Mouse (Mus musculus) small intestine, adult 2 months (tissue): ENCODE results near the gene Znfx1. TPM values are rescaled to one million over a fixed set of nuclear protein-coding genes. Genes with fewer than 3 reads are reported as not detected.
"Not testable (repeated sequence)": the region's sequence is repeated elsewhere in the genome, so short reads cannot be mapped to it uniquely, and the experiment has no call there.

ENCODE experiments used
- H3K27ac ChIP-seq: fragments of 200-500 bp; 2 replicates; pipeline ENCODE4 v1.5.1; 2012; ENCODE audit warnings: low read depth, low read length, control low read depth, inconsistent platforms; ENCODE audit not compliant: insufficient read depth
- H3K27me3 ChIP-seq: fragments of 200-500 bp; 2 replicates; pipeline ENCODE4 v1.6.1; 2012; ENCODE audit warnings: mild to moderate bottlenecking, moderate library complexity, low read length, inconsistent platforms; ENCODE audit not compliant: control insufficient read depth, insufficient read depth
- H3K36me3 ChIP-seq: fragments of 200-500 bp; 2 replicates; pipeline ENCODE4 v1.6.1; 2012; ENCODE audit warnings: mild to moderate bottlenecking, low read length, control low read depth, inconsistent platforms; ENCODE audit not compliant: control insufficient read depth, insufficient read depth
- H3K4me1 ChIP-seq: fragments of 200-500 bp; 2 replicates; pipeline ENCODE4 v1.6.1; 2012; ENCODE audit warnings: low read length, inconsistent platforms, mixed read lengths; ENCODE audit not compliant: control insufficient read depth, insufficient read depth, insufficient read length
- H3K4me3 ChIP-seq: fragments of 200-500 bp; 2 replicates; pipeline ENCODE4 v1.5.1; 2012; ENCODE audit warnings: low read depth, mild to moderate bottlenecking, control low read depth, inconsistent platforms, low read length, moderate library complexity
- CTCF ChIP-seq: fragments of 200-500 bp; IDR thresholded peaks from 2 replicates; pipeline ENCODE4 v1.5.1; 2012; ENCODE audit warnings: low read depth, mild to moderate bottlenecking, control low read depth, inconsistent platforms, low read length, moderate library complexity, mixed read lengths; ENCODE audit not compliant: insufficient replicate concordance, insufficient read length; ENCODE audit errors: extremely low read depth
- POLR2A ChIP-seq: fragments of 200-500 bp; IDR thresholded peaks from 2 replicates; pipeline ENCODE4 v1.6.1; 2012; ENCODE audit warnings: low read depth, mild to moderate bottlenecking, control low read depth, inconsistent platforms, low read length, moderate library complexity
- WGBS: fragments of 180-500 bp; shearing (Covaris S2); methylation state at CpG from one replicate; pipeline ENCODE4 v1.1.7; 2018; 5-methylcytosine and 5-hydroxymethylcytosine counted together
- polyA plus RNA-seq: library from polyadenylated mRNA; depleted of rRNA; stranded (reverse); fragments of >200 nt; gene quantifications from 2 replicates; pipeline ENCODE4 v1.2.3, GENCODE M21; 2012

Znfx1 gene
- polyA plus RNA-seq, 1 experiment, result 56.0 TPM

- no peaks in the 10 kb centered on the region for H3K27me3 ChIP-seq
- no peak overlapping the region for H3K4me3 ChIP-seq
- peaks cover 36% of the 10 kb centered on the region for H3K36me3 ChIP-seq
- H3K27ac ChIP-seq, result no peak overlapping the region
- 91% methylated on average over 10 of the region's 10 CpGs for WGBS
- TF ChIP-seq CTCF, result no peak
- TF ChIP-seq POLR2A, result no peak
- H3K4me1 ChIP-seq, result peaks cover 6% of the 10 kb centered on the region
These were observed 43.4 kb downstream of the Znfx1 start for GRCm38 (mm10) chr2:167019396-167019795.

- peaks cover 6% of the 10 kb centered on the region for H3K4me1 ChIP-seq
- no peak overlapping the region for H3K27ac ChIP-seq
- H3K4me3 ChIP-seq, result peak overlapping the region; percentile 83
- TF ChIP-seq CTCF (no peak), POLR2A (no peak; the same call in 1 of the 2 replicates)
- H3K27me3 ChIP-seq, result no peaks in the 10 kb centered on the region
- under 1% methylated on average over 21 of the region's 21 CpGs for WGBS
- peaks cover 15% of the 10 kb centered on the region for H3K36me3 ChIP-seq
These were observed 47.5 kb downstream of the Znfx1 start for GRCm38 (mm10) chr2:167015382-167015718.

- peaks cover 6% of the 10 kb centered on the region for H3K4me1 ChIP-seq
- peak within 1 kb of the TSS; percentile 39 for H3K27ac ChIP-seq
- H3K27me3 ChIP-seq, result no peaks in the 10 kb centered on the region
- peak within 1 kb of the TSS; percentile 83 for H3K4me3 ChIP-seq
- peaks cover 10% of the 10 kb centered on the region for H3K36me3 ChIP-seq
- WGBS, result 1% methylated on average over 37 of the region's 37 CpGs
- TF ChIP-seq POLR2A (peak; percentile 52; the same call in 1 of the 2 replicates), CTCF (0 out of 2 replicates have a peak, but pooled peaks have one; percentile 3)
These were observed 48.0 kb downstream of the Znfx1 start, which contains the start of gene Ddx27 for GRCm38 (mm10) chr2:167014702-167015381. Gene Ddx27 (plus strand): TSS chr2:167015193.

GRCm38 (mm10) chr2:167010546-167010945, 52.3 kb downstream of the Znfx1 start:
- Histone ChIP-seq H3K4me1 (peaks cover 6% of the 10 kb centered on the region), H3K4me3 (no peak overlapping the region), H3K27ac (no peak overlapping the region), H3K36me3 (no peaks in the 10 kb centered on the region), H3K27me3 (no peaks in the 10 kb centered on the region)
- no peak for TF ChIP-seq CTCF
- no peak for TF ChIP-seq POLR2A
- 81% methylated on average over 3 of the region's 3 CpGs for WGBS

GRCm38 (mm10) chr2:167009483-167009882, 53.3 kb downstream of the Znfx1 start:
- Histone ChIP-seq H3K4me1 (peaks cover 4% of the 10 kb centered on the region; the same call in 1 of the 2 replicates), H3K27me3 (no peaks in the 10 kb centered on the region), H3K36me3 (no peaks in the 10 kb centered on the region), H3K4me3 (no peak overlapping the region), H3K27ac (no peak overlapping the region)
- WGBS, result 89% methylated on average over 4 of the region's 4 CpGs
- TF ChIP-seq POLR2A, result no peak
- no peak for TF ChIP-seq CTCF

- not testable (repeated sequence) for H3K27ac ChIP-seq, H3K36me3 ChIP-seq, H3K4me3 ChIP-seq, H3K4me1 ChIP-seq, H3K27me3 ChIP-seq
- 37% methylated on average over 4 of the region's 4 CpGs for WGBS
These were observed 55.2 kb downstream of the Znfx1 start for GRCm38 (mm10) chr2:167007565-167007964.

GRCm38 (mm10) chr2:167007001-167007491, 55.8 kb downstream of the Znfx1 start:
- H3K4me1 ChIP-seq, result peaks cover 3% of the 10 kb centered on the region; the same call in 1 of the 2 replicates
- no peak overlapping the region for H3K4me3 ChIP-seq
- WGBS, result 58% methylated on average over 13 of the region's 13 CpGs
- no peaks in the 10 kb centered on the region for H3K36me3 ChIP-seq
- H3K27me3 ChIP-seq, result no peaks in the 10 kb centered on the region
- H3K27ac ChIP-seq, result no peak overlapping the region
- TF ChIP-seq CTCF (no peak), POLR2A (no peak)
